Mouse (Mus musculus) heart, embryonic 14.5 days (tissue): ENCODE data around the gene Isoc2b. TPM values are rescaled to one million over a fixed set of nuclear protein-coding genes. Genes with fewer than 3 reads are reported as not detected.
A peak's percentile ranks its signal among the peaks of the same experiment; 100 is the strongest.

Experiments used
- ATAC-seq: fragments of 200-750 bp; cut with Nextera tagmentation; 2 replicates; pipeline ENCODE4 v1.8.0; 2017; ENCODE audit warnings: low read depth, moderate TSS enrichment; ENCODE audit not compliant: insufficient number of reproducible peaks, insufficient read depth, low FRiP score
- H3K27ac ChIP-seq, 2 experiments: fragments of 200-500 bp in 1 of 2; fragments of 300-500 bp in 1 of 2; sonication (generic) in 1 of 2; replicated peaks in 1 of 2; 2 replicates each; pipeline ENCODE4 v1.5.1; 2012 to 2014; ENCODE audit warnings: low read depth in 2 of 2, low read length in 2 of 2, control low read depth in 1 of 2, mild to moderate bottlenecking in 1 of 2, mixed read lengths in 1 of 2; ENCODE audit not compliant: control insufficient read depth in 1 of 2, insufficient read depth in 1 of 2
- H3K27me3 ChIP-seq: fragments of 300-500 bp; sonication (generic); 2 replicates; pipeline ENCODE4 v1.6.1; 2014; ENCODE audit warnings: mild to moderate bottlenecking, low read length, control low read depth; ENCODE audit not compliant: control insufficient read depth, insufficient read depth
- H3K36me3 ChIP-seq: fragments of 300-500 bp; sonication (generic); 2 replicates; pipeline ENCODE4 v1.6.1; 2014; ENCODE audit warnings: mild to moderate bottlenecking, control low read depth, low read length, mixed read lengths; ENCODE audit not compliant: control insufficient read depth, insufficient read depth
- H3K4me1 ChIP-seq, 2 experiments: fragments of 200-500 bp in 1 of 2; fragments of 300-500 bp in 1 of 2; sonication (generic) in 1 of 2; 2 replicates each; pipeline ENCODE4 v1.6.1; 2012 to 2014; ENCODE audit warnings: low read length in 2 of 2, control low read depth in 1 of 2, mixed read lengths in 1 of 2; ENCODE audit not compliant: control insufficient read depth in 2 of 2, insufficient read depth in 2 of 2
- H3K4me2 ChIP-seq: fragments of 300-500 bp; sonication (generic); 2 replicates; pipeline ENCODE4 v1.6.1; 2014; ENCODE audit warnings: mild to moderate bottlenecking, low read length
- H3K4me3 ChIP-seq, 2 experiments: fragments of 200-500 bp in 1 of 2; fragments of 300-500 bp in 1 of 2; sonication (generic) in 1 of 2; 2 replicates each; pipeline ENCODE4 v1.5.1; 2012 to 2014; ENCODE audit warnings: low read length in 2 of 2, mild to moderate bottlenecking in 2 of 2, control low read depth in 1 of 2, low read depth in 1 of 2, moderate library complexity in 1 of 2; ENCODE audit not compliant: control insufficient read depth in 1 of 2, insufficient read depth in 1 of 2
- H3K9ac ChIP-seq: fragments of 300-500 bp; sonication (generic); 2 replicates; pipeline ENCODE4 v1.6.1; 2014; ENCODE audit warnings: mild to moderate bottlenecking, low read length
- H3K9me3 ChIP-seq: fragments of 300-500 bp; sonication (generic); 2 replicates; pipeline ENCODE4 v1.6.1; 2016; ENCODE audit warnings: low read length, control low read depth; ENCODE audit not compliant: control insufficient read depth
- WGBS: fragments of 180-500 bp; shearing (Covaris S2); extraction: QIAGEN DNeasy Blood & Tissue Kit; methylation state at CpG from one replicate; pipeline ENCODE4 v1.1.7; 2014; 5-methylcytosine and 5-hydroxymethylcytosine counted together
- polyA plus RNA-seq: library from polyadenylated mRNA; unstranded; fragments of >200 nt; fragmentation: Nextera tagmentation; extraction: Ambion mirVana; gene quantifications from 2 replicates; pipeline ENCODE4 v1.2.1, GENCODE M21; 2014

The Isoc2b gene
- polyA plus RNA-seq, 1 experiment from 2014 or later: 4.3 TPM

DNA sequence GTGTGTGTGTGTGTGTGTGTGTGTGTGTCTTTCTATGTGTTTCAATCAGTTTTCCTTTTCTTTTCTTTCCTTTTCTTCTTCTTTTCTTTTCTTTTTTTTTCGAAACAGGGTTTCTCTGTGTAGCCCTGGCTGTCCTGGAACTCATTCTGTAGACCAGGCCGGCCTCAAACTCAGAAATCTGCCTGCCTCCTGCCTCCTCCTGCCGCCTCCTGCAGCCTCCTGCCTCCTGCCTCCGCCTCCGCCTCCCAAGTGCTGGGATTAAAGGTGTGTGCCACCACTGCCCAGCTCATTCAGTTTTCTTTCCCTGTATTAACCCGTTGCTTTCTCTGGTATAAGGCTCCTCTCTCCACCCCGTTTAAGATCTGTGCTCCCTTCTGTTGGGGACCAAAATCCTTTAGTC is 12.7 kb downstream of the Isoc2b start:
- no peak for ATAC-seq
- Histone ChIP-seq H3K27me3 (peaks cover 5% of the 10 kb centered on the region; the same call in 1 of the 2 replicates), H3K4me1 (no peaks in the 10 kb centered on the region), H3K9ac (no peak overlapping the region), H3K9me3 (no peaks in the 10 kb centered on the region), H3K4me3 (no peak overlapping the region), H3K27ac (no peak overlapping the region), H3K4me2 (no peak overlapping the region), H3K36me3 (no peaks in the 10 kb centered on the region)
- 46% methylated on average over 7 of the region's 7 CpGs for WGBS

DNA sequence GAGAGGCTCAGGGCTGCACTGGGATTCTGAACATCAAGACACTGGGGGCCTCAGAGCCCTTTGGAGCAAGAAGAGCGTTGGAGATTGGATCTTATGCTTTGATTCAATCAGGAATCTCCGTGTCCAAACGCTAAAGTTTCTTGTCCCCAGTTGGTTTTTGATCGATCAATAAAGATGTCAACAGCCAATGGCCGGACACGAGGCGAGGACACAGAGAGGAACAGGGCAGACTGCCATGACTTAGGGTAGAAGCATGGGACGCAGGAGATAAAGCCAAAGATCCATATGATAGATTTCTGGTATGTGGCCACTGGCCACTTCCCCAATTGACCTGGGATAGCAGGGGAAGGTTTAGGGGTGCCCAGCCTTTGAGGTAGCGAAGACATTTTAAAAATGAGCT is 13.6 kb downstream of the Isoc2b start:
- Histone ChIP-seq H3K4me3 (no peak overlapping the region), H3K27ac (no peak overlapping the region), H3K4me1 (no peaks in the 10 kb centered on the region), H3K27me3 (peaks cover 5% of the 10 kb centered on the region; the same call in 1 of the 2 replicates), H3K36me3 (no peaks in the 10 kb centered on the region), H3K4me2 (no peak overlapping the region), H3K9ac (no peak overlapping the region), H3K9me3 (no peaks in the 10 kb centered on the region)
- WGBS: 78% methylated on average over 9 of the region's 9 CpGs
- no peak for ATAC-seq

DNA sequence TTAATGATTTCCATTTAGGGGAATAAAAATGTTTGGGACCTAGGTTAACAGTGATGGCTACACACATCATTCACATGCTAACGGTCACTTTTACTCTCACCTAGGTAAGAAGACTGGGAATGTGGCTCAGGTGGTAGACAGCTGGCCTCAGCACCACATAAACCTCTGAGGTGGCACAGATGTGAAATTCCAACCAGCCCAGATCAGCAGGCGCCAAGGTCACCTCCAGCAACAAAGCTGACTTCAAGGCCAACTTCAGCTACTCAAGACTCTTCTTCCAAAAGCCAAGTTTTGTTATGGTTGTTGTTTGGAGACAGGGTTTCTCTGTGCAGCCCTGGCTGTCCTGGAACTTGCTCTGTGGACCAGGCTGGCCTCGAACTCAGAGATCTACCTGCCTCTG is 16.4 kb downstream of the Isoc2b start:
- no peaks in the 10 kb centered on the region for H3K36me3 ChIP-seq
- WGBS: 65% methylated on average over 3 of the region's 3 CpGs

DNA sequence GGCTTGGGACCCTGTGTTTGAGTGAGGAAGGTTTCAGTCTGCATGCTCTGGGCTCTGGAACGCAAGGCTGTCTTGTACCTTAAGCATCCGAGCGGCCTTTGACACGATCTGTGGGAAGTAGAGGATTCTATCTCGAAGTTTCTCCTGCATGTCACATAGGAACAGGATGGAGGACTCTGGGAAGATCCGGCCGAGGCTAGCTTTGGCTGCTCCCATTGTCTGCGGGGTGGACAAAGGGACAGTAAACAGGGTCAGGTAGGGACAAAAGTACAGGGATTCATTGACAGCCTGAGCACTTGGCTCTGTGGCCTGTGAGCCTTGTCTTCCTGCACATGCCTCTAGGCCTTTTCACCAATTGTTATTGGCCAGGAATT is 18.8 kb downstream of the Isoc2b start:
- no peaks in the 10 kb centered on the region for H3K9me3 ChIP-seq
- WGBS: 66% methylated on average over 8 of the region's 8 CpGs
- H3K27me3 ChIP-seq: peaks cover 5% of the 10 kb centered on the region; the same call in 1 of the 2 replicates
- H3K36me3 ChIP-seq: no peaks in the 10 kb centered on the region
- H3K4me1 ChIP-seq: no peaks in the 10 kb centered on the region
- ATAC-seq: no peak
- no peak overlapping the region for H3K4me3 ChIP-seq
- no peak overlapping the region for H3K4me2 ChIP-seq
- H3K9ac ChIP-seq: no peak overlapping the region
- no peak overlapping the region for H3K27ac ChIP-seq

More for the DNA sequence above, 16.4 kb downstream of the Isoc2b start:
- ATAC-seq: no peak
- Histone ChIP-seq H3K27me3 (no peaks in the 10 kb centered on the region; the same call in 1 of the 2 replicates), H3K9ac (no peak overlapping the region), H3K4me1 (no peaks in the 10 kb centered on the region), H3K9me3 (no peaks in the 10 kb centered on the region), H3K4me3 (no peak overlapping the region), H3K4me2 (no peak overlapping the region), H3K27ac (no peak overlapping the region)

DNA sequence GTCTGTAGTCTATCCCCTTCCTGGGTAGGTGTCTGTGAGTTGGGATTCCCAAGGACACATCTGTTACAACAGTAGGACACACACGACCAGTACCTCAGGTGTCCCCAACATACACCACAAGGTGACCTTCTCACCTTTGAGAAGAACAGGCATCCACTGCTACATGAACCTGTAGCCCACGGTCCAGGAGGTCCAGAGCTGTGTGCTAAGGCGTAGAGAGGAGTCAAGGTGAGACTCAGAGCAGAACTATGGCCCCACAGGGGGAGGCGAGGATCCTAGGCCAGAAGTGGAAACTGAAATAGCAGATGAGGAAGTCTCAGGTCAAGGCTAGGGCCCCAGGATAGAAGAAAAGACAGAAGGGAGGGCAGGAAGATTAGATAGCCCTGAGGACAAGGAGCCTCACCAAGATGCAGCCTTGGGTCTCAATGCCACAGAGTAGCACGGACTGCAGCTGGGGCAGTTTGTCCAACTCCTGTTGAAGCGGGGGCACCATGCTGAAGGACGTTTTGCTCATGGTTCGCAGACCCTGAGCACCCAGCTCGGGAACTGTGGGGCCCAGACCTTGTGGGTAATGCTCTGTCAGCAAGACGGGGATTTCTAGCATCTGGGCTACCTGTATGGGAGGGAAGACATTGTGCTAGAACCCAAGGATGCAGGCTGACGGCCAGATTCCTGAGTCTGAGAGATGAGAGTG is 19.3 kb downstream of the Isoc2b start:
- H3K9me3 ChIP-seq: no peaks in the 10 kb centered on the region
- H3K4me3 ChIP-seq: no peak overlapping the region
- no peak overlapping the region for H3K4me2 ChIP-seq
- no peaks in the 10 kb centered on the region for H3K36me3 ChIP-seq
- H3K4me1 ChIP-seq: no peaks in the 10 kb centered on the region
- H3K27ac ChIP-seq: no peak overlapping the region
- no peak overlapping the region for H3K9ac ChIP-seq
- peaks cover 9% of the 10 kb centered on the region for H3K27me3 ChIP-seq
- 76% methylated on average over 11 of the region's 11 CpGs for WGBS
- ATAC-seq: no peak

DNA sequence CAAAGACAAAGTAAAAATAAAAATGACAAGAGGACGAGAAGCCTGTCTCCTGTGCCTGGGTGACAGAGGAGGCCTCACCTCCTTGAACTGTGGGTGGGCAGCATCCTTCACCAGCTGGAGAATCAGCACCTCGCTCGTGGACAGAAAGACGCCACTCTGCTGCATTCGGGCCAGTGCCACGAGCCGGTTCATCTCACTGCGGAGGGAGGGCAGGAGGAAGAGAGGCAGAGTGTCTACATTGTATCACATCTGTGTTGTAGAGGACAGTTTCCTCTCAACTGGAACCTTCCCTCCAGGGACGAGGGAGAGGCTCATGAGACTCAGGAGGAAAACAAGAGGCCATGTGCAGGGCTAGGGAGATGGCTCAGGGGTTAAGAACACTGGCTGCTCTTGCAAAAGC is 20.7 kb downstream of the Isoc2b start:
- no peak overlapping the region for H3K9ac ChIP-seq
- WGBS: 40% methylated on average over 9 of the region's 9 CpGs
- no peak for ATAC-seq
- peaks cover 0 to 3% of the 10 kb centered on the region in 2 experiments; a peak in 2 of 4 replicates for H3K4me1 ChIP-seq
- H3K27ac ChIP-seq: no peak overlapping the region
- peaks cover 23% of the 10 kb centered on the region for H3K27me3 ChIP-seq
- H3K9me3 ChIP-seq: no peaks in the 10 kb centered on the region
- no peaks in the 10 kb centered on the region for H3K36me3 ChIP-seq
- no peak overlapping the region for H3K4me3 ChIP-seq
- H3K4me2 ChIP-seq: no peak overlapping the region

DNA sequence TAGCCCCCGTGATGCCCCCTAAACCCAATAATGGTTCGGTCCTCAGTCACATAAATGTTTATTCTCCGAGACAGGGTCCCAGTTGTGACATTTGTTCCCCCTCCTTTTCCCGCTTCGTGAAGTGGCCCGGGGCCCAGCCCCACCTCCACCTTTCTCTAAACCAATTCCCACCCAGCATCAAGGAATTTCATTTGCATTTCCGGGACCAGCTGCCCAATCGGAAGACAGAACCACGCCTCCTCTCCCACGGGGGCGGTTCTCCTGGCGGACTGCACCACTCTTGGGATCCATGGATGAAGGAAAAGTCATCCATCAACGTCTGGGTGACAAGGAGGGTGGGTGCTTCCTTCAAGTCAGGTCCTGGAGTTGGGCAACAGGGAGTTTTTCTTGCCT is 25.1 kb downstream of the Isoc2b start:
- H3K4me1 ChIP-seq: peaks cover 2 to 14% of the 10 kb centered on the region in 2 experiments; a peak in 2 of 4 replicates
- no peak overlapping the region for H3K27ac ChIP-seq
- 4% methylated on average over 13 of the region's 13 CpGs for WGBS
- H3K9ac ChIP-seq: no peak overlapping the region; the same call in 1 of the 2 replicates
- ATAC-seq: no peak
- peaks cover 61% of the 10 kb centered on the region for H3K27me3 ChIP-seq
- no peaks in the 10 kb centered on the region for H3K9me3 ChIP-seq
- peak overlapping the region; percentile 18 to 30; a peak in 3 of 4 replicates for H3K4me3 ChIP-seq
- peak overlapping the region; percentile 63 for H3K4me2 ChIP-seq
- no peaks in the 10 kb centered on the region for H3K36me3 ChIP-seq
